Mouse (Mus musculus) stomach, embryonic 14.5 days (tissue): ENCODE results near the gene Fzd7. TPM values are rescaled to one million over a fixed set of nuclear protein-coding genes. Genes with fewer than 3 reads are reported as not detected.

ENCODE experiments used
- ATAC-seq: fragments of 200-750 bp; cut with Nextera tagmentation; 2 replicates; pipeline ENCODE4 v1.8.0; 2017; ENCODE audit warnings: low read depth, moderate TSS enrichment; ENCODE audit not compliant: insufficient number of reproducible peaks, insufficient read depth, low FRiP score
- H3K27ac ChIP-seq: fragments of 300-500 bp; sonication (generic); 2 replicates; pipeline ENCODE4 v1.5.1; 2014; ENCODE audit warnings: mild to moderate bottlenecking, low read length, moderate library complexity, mixed read lengths
- H3K27me3 ChIP-seq: fragments of 300-500 bp; sonication (generic); 2 replicates; pipeline ENCODE4 v1.6.1; 2014; ENCODE audit warnings: low read length, control low read depth, mixed read lengths; ENCODE audit not compliant: control insufficient read depth, insufficient read depth
- H3K36me3 ChIP-seq: fragments of 300-500 bp; sonication (generic); 2 replicates; pipeline ENCODE4 v1.6.1; 2014; ENCODE audit warnings: mild to moderate bottlenecking, control low read depth, low read length, moderate library complexity, mixed read lengths; ENCODE audit not compliant: control insufficient read depth, insufficient read depth
- H3K4me1 ChIP-seq: fragments of 300-500 bp; sonication (generic); 2 replicates; pipeline ENCODE4 v1.6.1; 2014; ENCODE audit warnings: low read length, control low read depth, mixed read lengths; ENCODE audit not compliant: control insufficient read depth, insufficient read depth
- H3K4me2 ChIP-seq: fragments of 300-500 bp; sonication (generic); replicated peaks from 2 replicates; pipeline ENCODE4 v1.6.1; 2014; ENCODE audit warnings: low read depth, low read length, control low read depth
- H3K4me3 ChIP-seq: fragments of 300-500 bp; sonication (generic); 2 replicates; pipeline ENCODE4 v1.5.1; 2014; ENCODE audit warnings: low read depth, low read length, control low read depth
- H3K9ac ChIP-seq: fragments of 300-500 bp; sonication (generic); replicated peaks from 2 replicates; pipeline ENCODE4 v1.6.1; 2014; ENCODE audit warnings: low read depth, mild to moderate bottlenecking, control low read depth, low read length, moderate library complexity, mixed read lengths
- H3K9me3 ChIP-seq: fragments of 300-500 bp; sonication (generic); 2 replicates; pipeline ENCODE4 v1.6.1; 2016; ENCODE audit warnings: low read depth, low read length, control low read depth; ENCODE audit not compliant: control insufficient read depth
- WGBS: fragments of 180-500 bp; shearing (Covaris S2); extraction: QIAGEN DNeasy Blood & Tissue Kit; methylation state at CpG from one replicate; pipeline ENCODE4 v1.1.7; 2014; 5-methylcytosine and 5-hydroxymethylcytosine counted together
- polyA plus RNA-seq: library from polyadenylated mRNA; unstranded; fragments of >200 nt; fragmentation: Nextera tagmentation; extraction: Ambion mirVana; gene quantifications from 2 replicates; pipeline ENCODE4 v1.2.1, GENCODE M21; 2014

The Fzd7 gene
- polyA plus RNA-seq, 1 experiment from 2014 or later, result 13.3 TPM

GRCm38 (mm10) chr1:59484791-59485785 lies 2.9 kb downstream of the Fzd7 start:
- Histone ChIP-seq H3K9me3 (no peaks in the 10 kb centered on the region), H3K4me1 (peaks cover 39% of the 10 kb centered on the region), H3K4me2 (peak overlapping the region; percentile 59), H3K27me3 (no peaks in the 10 kb centered on the region), H3K4me3 (peak overlapping the region; percentile 77), H3K36me3 (peaks cover 4% of the 10 kb centered on the region; the same call in 1 of the 2 replicates), H3K9ac (peak overlapping the region; percentile 81), H3K27ac (peak overlapping the region; percentile 68)
- 7% methylated on average over 16 of the region's 16 CpGs for WGBS
- ATAC-seq, result no peak

DNA sequence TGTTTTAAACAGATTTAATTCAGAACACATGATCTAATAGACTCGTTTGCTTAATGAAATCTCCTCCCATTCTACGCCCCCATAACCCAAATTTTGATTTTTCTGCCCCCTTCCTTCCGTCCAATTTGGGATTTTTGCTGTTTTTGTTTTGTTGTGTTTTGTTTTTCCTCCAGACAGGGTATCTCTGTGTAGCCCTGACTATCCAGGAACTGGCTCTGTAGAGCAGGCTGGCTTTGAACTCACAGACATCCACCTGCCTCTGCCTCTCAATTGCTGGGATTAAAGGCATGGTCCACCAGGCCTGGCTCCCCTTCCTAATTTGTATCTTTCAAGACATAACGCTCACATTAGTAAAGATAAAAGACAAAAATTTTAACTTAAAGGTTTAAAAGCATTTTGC lies 3.6 kb downstream of the Fzd7 start:
- H3K4me3 ChIP-seq, result peak overlapping the region; percentile 77
- H3K9ac ChIP-seq, result 0 out of 2 replicates have a peak overlapping the region, but pooled peaks have one; percentile 81
- no peaks in the 10 kb centered on the region for H3K27me3 ChIP-seq
- H3K36me3 ChIP-seq, result peaks cover 4% of the 10 kb centered on the region; the same call in 1 of the 2 replicates
- 32% methylated on average over 4 of the region's 4 CpGs for WGBS
- H3K9me3 ChIP-seq, result no peaks in the 10 kb centered on the region
- no peak overlapping the region for H3K27ac ChIP-seq
- peaks cover 36% of the 10 kb centered on the region for H3K4me1 ChIP-seq
- ATAC-seq, result no peak
- H3K4me2 ChIP-seq, result peak overlapping the region; percentile 59

DNA sequence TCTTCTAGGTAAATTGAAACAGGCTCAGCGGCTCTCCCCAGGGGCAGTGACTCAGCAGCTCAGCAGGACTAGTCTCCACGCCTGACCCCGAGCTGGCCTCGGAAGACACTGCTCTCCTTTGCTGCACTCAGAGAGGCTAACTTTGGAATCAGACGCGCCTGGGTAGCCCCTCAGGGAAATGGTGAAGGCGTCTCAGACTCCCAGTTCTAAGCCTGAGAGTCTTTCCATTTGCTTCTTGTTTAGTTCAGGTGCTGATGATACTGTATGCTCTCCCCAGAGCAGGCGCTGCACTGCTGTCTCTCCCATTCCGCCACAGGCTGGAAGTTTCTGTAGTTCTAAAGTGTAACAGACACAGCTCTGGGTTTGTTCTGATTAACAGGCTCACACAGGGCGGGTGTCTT lies 5.4 kb downstream of the Fzd7 start:
- Histone ChIP-seq H3K36me3 (peaks cover 4% of the 10 kb centered on the region; the same call in 1 of the 2 replicates), H3K4me1 (peaks cover 36% of the 10 kb centered on the region), H3K9me3 (no peaks in the 10 kb centered on the region), H3K4me3 (peak overlapping the region; percentile 13; the same call in 1 of the 2 replicates), H3K9ac (no peak overlapping the region), H3K27ac (peak overlapping the region; percentile 71), H3K27me3 (no peaks in the 10 kb centered on the region), H3K4me2 (peak overlapping the region; percentile 42)
- 10% methylated on average over 10 of the region's 10 CpGs for WGBS
- ATAC-seq, result no peak

- H3K27me3 ChIP-seq, result no peaks in the 10 kb centered on the region
- H3K9ac ChIP-seq, result no peak overlapping the region
- 28% methylated on average over 4 of the region's 4 CpGs for WGBS
- no peaks in the 10 kb centered on the region for H3K9me3 ChIP-seq
- peaks cover 4% of the 10 kb centered on the region; the same call in 1 of the 2 replicates for H3K36me3 ChIP-seq
- H3K27ac ChIP-seq, result peak overlapping the region; percentile 46; the same call in 1 of the 2 replicates
- H3K4me3 ChIP-seq, result no peak overlapping the region
- ATAC-seq, result no peak
- H3K4me2 ChIP-seq, result peak overlapping the region; percentile 42; the same call in 1 of the 2 replicates
- H3K4me1 ChIP-seq, result peaks cover 36% of the 10 kb centered on the region
These were observed 6.3 kb downstream of the Fzd7 start for GRCm38 (mm10) chr1:59488481-59488880.

DNA sequence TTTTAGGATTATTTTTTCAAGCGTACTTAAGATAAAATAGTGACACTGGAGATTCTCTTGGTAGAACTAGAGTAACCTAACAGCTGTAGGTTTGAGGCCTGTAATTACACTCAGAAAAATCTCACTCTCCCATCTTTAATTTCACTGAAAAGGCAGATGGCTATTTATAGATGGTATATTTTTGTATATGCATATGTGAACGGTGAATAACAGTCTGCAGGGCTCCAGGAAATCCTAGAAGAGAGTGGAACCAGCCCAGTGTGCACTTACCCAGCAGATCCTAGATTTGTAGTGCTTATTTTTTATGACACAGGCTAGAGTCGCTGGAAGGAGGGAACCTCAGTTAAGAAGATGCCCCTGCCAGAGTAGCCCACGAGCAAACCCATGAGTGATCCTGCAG lies 6.8 kb downstream of the Fzd7 start:
- H3K27me3 ChIP-seq, result no peaks in the 10 kb centered on the region
- no peaks in the 10 kb centered on the region for H3K9me3 ChIP-seq
- peaks cover 4% of the 10 kb centered on the region; the same call in 1 of the 2 replicates for H3K36me3 ChIP-seq
- H3K4me3 ChIP-seq, result no peak overlapping the region
- no peak overlapping the region for H3K9ac ChIP-seq
- H3K4me2 ChIP-seq, result no peak overlapping the region
- H3K27ac ChIP-seq, result no peak overlapping the region
- no peak for ATAC-seq
- H3K4me1 ChIP-seq, result peaks cover 36% of the 10 kb centered on the region
- WGBS, result 31% methylated on average over 4 of the region's 4 CpGs

DNA sequence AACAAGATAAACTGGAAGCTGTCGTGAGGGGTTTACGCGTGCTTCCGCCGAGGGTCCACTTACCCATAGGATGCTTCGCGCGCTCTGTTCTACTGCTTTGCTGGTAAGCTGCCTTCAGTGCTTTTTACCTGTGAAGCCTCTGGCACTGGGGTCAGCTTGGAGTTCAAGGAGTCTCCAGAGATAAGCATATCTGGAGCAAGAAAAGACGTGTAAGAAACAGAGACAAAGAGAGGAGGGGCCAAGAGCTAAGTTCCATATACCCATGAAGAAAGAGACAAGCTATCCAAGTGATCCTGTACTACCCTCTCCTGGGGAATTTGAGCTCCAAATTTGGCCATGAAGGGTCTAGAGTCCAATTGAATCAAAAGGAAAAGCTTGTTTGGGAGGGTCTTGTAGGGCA lies 9.3 kb downstream of the Fzd7 start:
- no peaks in the 10 kb centered on the region for H3K27me3 ChIP-seq
- no peak overlapping the region for H3K27ac ChIP-seq
- H3K36me3 ChIP-seq, result peaks cover 4% of the 10 kb centered on the region; the same call in 1 of the 2 replicates
- 72% methylated on average over 9 of the region's 9 CpGs for WGBS
- H3K4me3 ChIP-seq, result no peak overlapping the region
- no peak for ATAC-seq
- no peak overlapping the region for H3K4me2 ChIP-seq
- H3K9ac ChIP-seq, result no peak overlapping the region
- H3K9me3 ChIP-seq, result no peaks in the 10 kb centered on the region
- peaks cover 24% of the 10 kb centered on the region for H3K4me1 ChIP-seq

DNA sequence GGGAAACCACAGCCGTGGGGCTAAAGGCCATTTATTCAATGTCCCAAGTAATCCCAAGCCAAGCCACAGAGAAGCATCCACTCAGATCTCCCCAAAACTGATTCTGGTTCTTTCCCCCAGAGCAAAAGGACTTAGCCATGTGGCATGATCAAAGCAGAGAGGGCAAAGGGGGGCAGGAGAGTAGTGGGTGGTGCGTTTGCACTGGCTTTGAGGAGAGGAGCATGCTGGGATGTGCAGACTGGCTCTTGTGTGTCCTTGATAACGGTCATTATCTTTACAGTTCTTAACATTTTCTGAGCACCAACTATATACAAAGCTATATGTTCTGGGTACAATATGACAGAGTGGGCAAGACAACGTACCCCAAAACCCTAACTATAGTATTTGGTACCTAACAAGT lies 10.2 kb downstream of the Fzd7 start:
- 63% methylated on average over 4 of the region's 4 CpGs for WGBS
- no peak overlapping the region for H3K27ac ChIP-seq
- H3K27me3 ChIP-seq, result no peaks in the 10 kb centered on the region
- H3K9me3 ChIP-seq, result no peaks in the 10 kb centered on the region
- H3K9ac ChIP-seq, result no peak overlapping the region
- no peak overlapping the region for H3K4me2 ChIP-seq
- 0 out of 2 replicates have a peak, but pooled peaks have one; percentile 37 for ATAC-seq
- no peaks in the 10 kb centered on the region for H3K36me3 ChIP-seq
- peaks cover 18% of the 10 kb centered on the region for H3K4me1 ChIP-seq
- no peak overlapping the region for H3K4me3 ChIP-seq

GRCm38 (mm10) chr1:59495970-59496369 lies 13.7 kb downstream of the Fzd7 start:
- no peak overlapping the region for H3K4me3 ChIP-seq
- H3K4me2 ChIP-seq, result no peak overlapping the region
- no peak overlapping the region for H3K9ac ChIP-seq
- no peak for ATAC-seq
- no peaks in the 10 kb centered on the region for H3K27me3 ChIP-seq
- H3K27ac ChIP-seq, result no peak overlapping the region
- no peaks in the 10 kb centered on the region for H3K4me1 ChIP-seq
- no peaks in the 10 kb centered on the region for H3K36me3 ChIP-seq
- H3K9me3 ChIP-seq, result no peaks in the 10 kb centered on the region
- 92% methylated on average over 5 of the region's 5 CpGs for WGBS
